Mouse (Mus musculus) right cerebral cortex, adult 18-20 months (tissue): ENCODE data around the gene H2al1h.
"Not testable (repeated sequence)": the region's sequence is repeated elsewhere in the genome, so short reads cannot be mapped to it uniquely, and the experiment has no call there.

Experiments used
- DNase-seq: peaks from one replicate; pipeline ENCODE4 v3.0.0; 2022; ENCODE audit warnings: mixed read lengths

The H2al1h gene

GRCm38 (mm10) chrX:11321192-11321591, at the start of gene H2al1h:
Gene H2al1h (plus strand): TSS chrX:11321492.
- DNase-seq, result not testable (repeated sequence)

GRCm38 (mm10) chrX:11273190-11273589, 48.1 kb upstream of the H2al1h start:
- DNase-seq, result no peak

GRCm38 (mm10) chrX:11277083-11277482, 44.2 kb upstream of the H2al1h start:
- no peak for DNase-seq

- DNase-seq, result peak; percentile 3
These were observed 40.6 kb upstream of the H2al1h start for GRCm38 (mm10) chrX:11280741-11281140.

GRCm38 (mm10) chrX:11288306-11288882, 32.9 kb upstream of the H2al1h start:
- no peak for DNase-seq

GRCm38 (mm10) chrX:11289244-11289643, 32.0 kb upstream of the H2al1h start:
- DNase-seq, result no peak

- not testable (repeated sequence) for DNase-seq
These were observed 22.3 kb upstream of the H2al1h start, which contains the start of gene H2al1a for GRCm38 (mm10) chrX:11298957-11299356. Gene H2al1a (plus strand): TSS chrX:11299257.

GRCm38 (mm10) chrX:11302132-11302531, 19.2 kb upstream of the H2al1h start, which contains the start of gene H2al1b:
Gene H2al1b (plus strand): TSS chrX:11302432.
- not testable (repeated sequence) for DNase-seq

GRCm38 (mm10) chrX:11305355-11305754, 15.9 kb upstream of the H2al1h start, which contains the start of gene H2al1c:
Gene H2al1c (plus strand): TSS chrX:11305655.
- DNase-seq, result not testable (repeated sequence)

- DNase-seq, result not testable (repeated sequence)
These were observed 12.8 kb upstream of the H2al1h start, which contains the start of gene H2al1d for GRCm38 (mm10) chrX:11308524-11308923. Gene H2al1d (plus strand): TSS chrX:11308824.

- DNase-seq, result not testable (repeated sequence)
These were observed 9.7 kb upstream of the H2al1h start, which contains the start of gene H2al1e for GRCm38 (mm10) chrX:11311634-11312033. Gene H2al1e (plus strand): TSS chrX:11311934.

- DNase-seq, result not testable (repeated sequence)
These were observed 6.4 kb upstream of the H2al1h start, which contains the start of gene H2al1f for GRCm38 (mm10) chrX:11314858-11315257. Gene H2al1f (plus strand): TSS chrX:11315158.

- not testable (repeated sequence) for DNase-seq
These were observed 3.3 kb upstream of the H2al1h start, which contains the start of gene H2al1g for GRCm38 (mm10) chrX:11317956-11318355. Gene H2al1g (plus strand): TSS chrX:11318256.

GRCm38 (mm10) chrX:11324359-11324758, 3.1 kb downstream of the H2al1h start, which contains the start of gene H2al1i:
Gene H2al1i (plus strand): TSS chrX:11324659.
- not testable (repeated sequence) for DNase-seq

GRCm38 (mm10) chrX:11327522-11327921, 6.2 kb downstream of the H2al1h start, which contains the start of gene H2al1j:
Gene H2al1j (plus strand): TSS chrX:11327822.
- DNase-seq, result not testable (repeated sequence)

- peak; percentile 6 for DNase-seq
These were observed 24.5 kb downstream of the H2al1h start for GRCm38 (mm10) chrX:11345762-11346161.

- DNase-seq, result no peak
These were observed 25.5 kb downstream of the H2al1h start for GRCm38 (mm10) chrX:11346756-11347155.

- DNase-seq, result no peak
These were observed 39.5 kb downstream of the H2al1h start for GRCm38 (mm10) chrX:11360823-11361222.

GRCm38 (mm10) chrX:11361261-11361660, 40.0 kb downstream of the H2al1h start:
- no peak for DNase-seq

- DNase-seq, result no peak
These were observed 42.6 kb downstream of the H2al1h start for GRCm38 (mm10) chrX:11363890-11364289.

- DNase-seq, result no peak
These were observed 43.9 kb downstream of the H2al1h start for GRCm38 (mm10) chrX:11365151-11365550.
